Mouse (Mus musculus) brain, adult 10 weeks (tissue): ENCODE data around the gene Nasp. TPM values are rescaled to one million over a fixed set of nuclear protein-coding genes. Genes with fewer than 3 reads are reported as not detected.

Experiments used
- polyA plus RNA-seq: library from polyadenylated mRNA; stranded (reverse); fragments of 350-450 nt; fragmentation: Illumina TruSeq; extraction: RNeasy Lipid Tissue Mini Kit (QIAGEN cat#74804); gene quantifications from one replicate; pipeline ENCODE4 v1.2.3, GENCODE M21; 2015; ENCODE audit warnings: low read depth, low replicate concordance

Nasp gene
- polyA plus RNA-seq, result 22.9 TPM

GRCm38 (mm10) chr4:116627722-116628662 is at the start of gene Nasp:
TSS of gene Nasp (minus strand) at chr4:116627941.

GRCm38 (mm10) chr4:116650924-116651796 is 23.4 kb upstream of the Nasp start, which contains the start of gene Akr1a1:
TSS of gene Akr1a1 (minus strand) at chr4:116651680.

GRCm38 (mm10) chr4:116596379-116596778 is 31.4 kb downstream of the Nasp start, which contains the start of gene Ccdc17:
TSS of gene Ccdc17 (plus strand) at chr4:116596654.

GRCm38 (mm10) chr4:116557306-116558121 is 70.2 kb downstream of the Nasp start, which contains the start of gene Gpbp1l1:
TSS of gene Gpbp1l1 (plus strand) at chr4:116557658.

GRCm38 (mm10) chr4:116555413-116556300 is 72.1 kb downstream of the Nasp start, which contains the start of gene Tmem69:
TSS of gene Tmem69 (minus strand) at chr4:116555936.

Other genes starting within 250 kb of the Nasp start
- 57.2 TPM for gene Mast2, start 163.8 kb downstream of the Nasp start, polyA plus RNA-seq
- 14.1 TPM for gene Ipp, start 120.4 kb downstream of the Nasp start, polyA plus RNA-seq
- 15.0 TPM for gene Tmem69, start 72.0 kb downstream of the Nasp start, polyA plus RNA-seq
- gene Gpbp1l1, start 70.3 kb downstream of the Nasp start, polyA plus RNA-seq, result 29.4 TPM
- gene Ccdc17, start 31.3 kb downstream of the Nasp start, polyA plus RNA-seq, result 3.6 TPM
- 595 TPM for gene Akr1a1, start 23.7 kb upstream of the Nasp start, polyA plus RNA-seq
- gene Prdx1, start 57.6 kb upstream of the Nasp start, polyA plus RNA-seq, result 388 TPM
- gene Mmachc, start 80.5 kb upstream of the Nasp start, polyA plus RNA-seq, result 19.7 TPM
- gene Ccdc163, start 80.6 kb upstream of the Nasp start, polyA plus RNA-seq, result 9.7 TPM
- 5.9 TPM for gene Tesk2, start 93.0 kb upstream of the Nasp start, polyA plus RNA-seq
- 17.2 TPM for gene Toe1, start 179.7 kb upstream of the Nasp start, polyA plus RNA-seq
- gene Mutyh, start 179.8 kb upstream of the Nasp start, polyA plus RNA-seq, result 4.6 TPM
- gene Hpdl, start 193.8 kb upstream of the Nasp start, polyA plus RNA-seq, result 2.0 TPM
- gene Zswim5, start 249.4 kb upstream of the Nasp start, polyA plus RNA-seq, result 7.0 TPM